Mouse (Mus musculus): Measurements from ENCODE around the gene Twistnb.

Twistnb gene

DNA sequence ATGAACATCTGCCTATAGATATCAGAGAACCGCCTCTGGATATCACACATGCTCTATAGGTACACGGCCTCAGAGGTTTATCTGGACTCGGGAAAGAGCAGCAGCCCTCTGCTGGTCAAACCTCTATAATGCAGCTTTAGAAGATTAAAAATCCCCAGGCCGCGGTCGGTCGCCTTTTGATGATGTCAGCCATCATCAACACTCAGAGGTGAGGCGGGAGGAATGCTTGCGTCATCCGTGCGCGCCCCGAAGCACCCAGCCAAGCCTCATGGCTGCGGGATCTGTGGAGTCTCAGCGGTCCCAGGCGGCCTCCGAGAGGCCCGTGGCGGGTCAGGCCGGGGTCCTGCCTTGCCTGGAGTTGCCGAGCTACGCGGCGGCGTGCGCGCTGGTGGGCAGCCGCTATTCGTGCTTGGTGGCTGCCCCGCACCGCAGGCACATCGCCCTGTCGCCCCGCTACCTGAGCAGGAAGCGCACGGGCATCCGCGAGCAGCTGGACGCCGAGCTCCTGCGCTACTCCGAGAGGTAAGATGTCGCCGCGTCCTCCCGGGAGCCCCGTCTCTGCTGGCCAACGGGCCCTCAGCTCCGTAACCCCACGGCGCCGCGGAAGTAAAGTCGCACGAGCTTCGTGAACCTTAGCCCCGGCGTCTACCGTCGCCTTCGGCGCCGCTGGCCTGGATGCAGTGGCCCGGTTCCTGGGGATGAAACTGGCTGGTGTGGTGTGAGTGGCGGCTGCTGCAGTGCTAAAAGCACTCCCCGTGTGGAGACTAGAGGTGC lies at the start of gene Twistnb:
Gene Twistnb (plus strand): TSS at position 249 of the 774 bp plus-strand sequence.
- in situ Hi-C loops (cut with MboI, MseI), result no loop called here

DNA sequence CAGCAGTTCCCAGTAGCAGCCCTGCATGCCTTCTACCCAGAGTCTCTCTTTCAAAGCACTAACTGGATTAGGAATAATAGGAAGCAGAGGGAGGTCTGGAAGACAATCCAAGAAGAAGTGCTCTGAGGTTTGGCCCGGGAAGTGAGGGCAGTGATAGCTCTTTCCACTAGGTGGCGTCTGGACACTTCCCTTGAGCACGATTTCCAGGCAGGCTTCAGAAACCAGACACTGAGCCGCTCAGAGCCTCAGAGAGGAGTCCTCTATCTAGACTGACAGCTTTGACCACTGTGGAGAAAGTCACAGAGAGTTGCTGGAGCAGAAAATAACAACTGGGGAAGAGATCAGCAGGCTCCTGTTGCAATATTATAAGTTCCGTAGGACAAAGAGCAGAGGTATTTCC lies 40.6 kb upstream of the Twistnb start:
- in situ Hi-C loops (cut with MboI, MseI), result loop anchor here (5.0 kb wide), 1 partner anchor 33 kb away; no protein-coding TSS in a partner anchor

DNA sequence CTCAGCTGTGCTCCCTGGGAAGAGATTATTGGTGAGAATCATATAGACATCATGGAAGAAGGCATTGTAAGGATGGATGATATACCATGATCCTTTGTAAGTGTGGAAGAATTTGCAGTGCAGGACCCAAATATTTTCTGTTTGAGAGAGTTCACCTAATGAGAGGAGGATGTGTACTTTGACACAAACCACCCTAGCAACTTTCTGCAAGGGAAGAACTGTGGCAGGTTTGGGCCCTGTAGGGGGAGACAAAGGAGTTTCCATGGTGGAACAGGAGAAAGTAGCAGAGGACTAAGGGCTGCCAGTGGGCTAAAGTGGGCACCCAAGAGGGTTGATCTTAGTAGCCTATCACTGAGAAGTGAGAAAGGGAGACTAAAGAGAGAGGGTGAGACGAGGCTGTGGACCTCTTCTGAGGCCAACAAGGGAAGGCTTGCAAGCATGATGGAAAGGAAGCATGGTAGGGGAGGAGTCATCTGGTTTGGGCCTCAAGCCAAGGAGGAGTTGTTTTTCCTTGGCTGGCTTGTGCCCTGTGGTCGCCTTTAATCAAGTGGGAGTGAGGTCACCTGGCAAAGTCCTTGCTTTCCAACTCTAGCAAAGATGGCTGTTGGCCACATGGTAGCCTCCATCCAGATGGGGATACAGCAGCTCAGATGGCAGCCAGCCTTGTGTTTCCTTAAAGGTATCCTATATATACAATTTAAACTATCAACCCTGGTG lies 38.4 kb upstream of the Twistnb start:
- in situ Hi-C loops (cut with MboI, MseI), result no loop called here

DNA sequence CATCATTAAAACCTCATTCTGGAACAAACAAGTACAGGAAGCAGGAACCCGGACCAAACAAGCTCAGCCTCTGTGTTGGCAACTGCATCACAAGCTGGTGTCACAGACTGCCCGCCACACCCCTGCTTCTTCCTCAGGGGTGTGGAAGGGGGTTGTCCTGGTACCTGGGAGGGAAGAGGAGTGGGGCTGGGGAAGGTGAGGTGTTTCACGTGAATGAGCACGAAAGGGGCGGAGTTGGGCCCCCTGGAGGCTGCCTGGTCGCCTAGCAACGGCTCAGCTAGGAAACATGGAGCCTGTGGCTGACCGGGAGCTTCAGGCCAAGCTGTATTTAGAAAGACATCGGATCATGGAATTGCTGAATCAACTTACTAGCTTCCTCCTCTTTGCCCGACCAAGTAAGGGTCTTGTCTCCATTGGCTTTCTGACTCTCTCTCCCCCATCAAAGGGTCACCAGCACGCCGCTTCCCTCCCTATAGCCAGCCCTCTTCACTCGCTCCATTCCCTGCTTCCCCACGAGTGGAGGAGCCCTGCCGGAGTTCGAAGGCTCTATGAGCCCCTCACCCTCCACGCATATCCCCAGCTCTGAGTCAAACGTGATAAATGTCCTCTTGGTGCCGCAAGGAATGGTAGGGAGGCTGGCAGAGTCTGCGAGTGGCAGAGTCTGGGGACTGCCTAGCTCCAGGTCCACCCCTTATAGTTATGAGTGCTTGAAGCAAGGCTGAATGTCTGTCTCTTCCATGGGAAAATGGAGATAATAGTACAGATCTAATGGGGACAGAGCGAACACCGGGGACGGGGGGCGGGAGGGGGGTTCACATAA lies 34.4 kb upstream of the Twistnb start, which contains the start of gene Efcab10:
Gene Efcab10 (plus strand): TSS at position 51 of the 820 bp plus-strand sequence.
- in situ Hi-C loops (cut with MboI, MseI), result no loop called here

DNA sequence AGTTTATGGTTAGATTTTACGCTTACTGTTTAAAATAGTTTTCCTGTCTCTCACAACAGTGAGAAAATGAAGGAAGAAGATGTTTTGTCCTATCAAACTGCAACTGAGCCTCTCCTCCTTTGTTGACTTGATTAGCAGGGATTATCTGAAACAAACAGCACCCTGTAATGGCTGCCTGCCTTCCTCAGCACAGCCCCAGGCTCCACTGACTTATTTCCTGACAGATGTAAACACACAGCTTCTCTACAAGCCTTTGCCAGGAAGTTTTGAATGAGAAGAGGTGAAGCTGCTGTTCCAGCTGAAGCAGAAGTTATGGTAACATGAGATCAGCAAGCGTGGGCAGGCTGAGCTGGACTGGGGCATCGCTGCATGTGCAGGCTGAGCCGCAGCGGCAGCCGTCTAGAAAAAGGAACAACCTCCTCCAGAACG lies 26.2 kb upstream of the Twistnb start:
- in situ Hi-C loops (cut with MboI, MseI), result loop anchor here (10.0 kb wide), 1 partner anchor 422 kb away; no protein-coding TSS in a partner anchor

DNA sequence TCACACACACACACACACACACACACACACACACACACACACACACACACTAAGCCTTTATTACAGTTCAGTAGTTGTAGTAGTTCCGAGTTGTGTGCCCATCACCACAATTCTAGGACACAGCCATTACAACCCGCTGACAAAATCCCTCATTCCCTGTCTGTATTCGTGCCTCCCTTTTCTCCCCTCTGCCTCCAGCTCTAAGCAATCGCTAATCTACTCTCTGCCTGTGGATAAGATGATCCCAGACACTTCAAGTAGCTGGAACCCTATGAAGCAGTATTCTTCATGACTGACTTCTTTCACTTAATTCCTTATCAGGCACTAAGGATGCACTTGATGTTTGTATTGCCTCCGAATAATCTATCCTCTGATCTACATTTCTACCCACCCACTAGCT lies 24.4 kb upstream of the Twistnb start:
- in situ Hi-C loops (cut with MboI, MseI), result loop anchor here (10.0 kb wide), 1 partner anchor 420 kb away; no protein-coding TSS in a partner anchor

DNA sequence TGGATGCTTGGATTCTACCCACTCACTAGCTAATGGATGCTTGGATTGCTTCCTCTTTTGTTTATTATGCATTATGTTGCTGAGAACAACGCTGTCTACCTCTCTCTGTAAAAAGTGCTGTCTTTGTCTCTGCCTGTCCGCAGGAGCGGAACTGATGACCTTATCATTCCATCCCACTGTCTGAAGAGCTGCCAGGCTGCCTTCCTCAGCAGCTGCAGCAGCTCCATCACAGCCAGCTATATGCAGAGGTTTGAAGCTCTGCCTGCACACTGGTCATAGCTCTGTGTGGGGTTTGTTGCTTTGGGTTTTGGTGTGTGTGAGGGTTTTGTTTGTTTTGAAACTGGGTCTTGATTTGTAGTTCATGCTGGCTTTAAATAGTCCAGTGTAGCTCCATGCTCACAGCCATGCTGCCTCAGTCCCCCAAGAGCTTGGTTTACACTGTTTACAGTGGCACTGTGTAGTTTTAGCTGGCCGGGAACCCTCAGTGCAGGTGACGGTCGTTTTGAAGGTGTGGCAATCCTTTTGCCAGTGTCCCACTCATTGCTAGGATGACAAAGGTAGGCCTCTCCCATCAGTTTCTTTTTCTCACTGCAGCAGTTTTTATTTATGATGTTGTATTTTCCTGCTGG lies 23.9 kb upstream of the Twistnb start:
- in situ Hi-C loops (cut with MboI, MseI), result loop anchor here (10.0 kb wide), 1 partner anchor 419 kb away; no protein-coding TSS in a partner anchor

DNA sequence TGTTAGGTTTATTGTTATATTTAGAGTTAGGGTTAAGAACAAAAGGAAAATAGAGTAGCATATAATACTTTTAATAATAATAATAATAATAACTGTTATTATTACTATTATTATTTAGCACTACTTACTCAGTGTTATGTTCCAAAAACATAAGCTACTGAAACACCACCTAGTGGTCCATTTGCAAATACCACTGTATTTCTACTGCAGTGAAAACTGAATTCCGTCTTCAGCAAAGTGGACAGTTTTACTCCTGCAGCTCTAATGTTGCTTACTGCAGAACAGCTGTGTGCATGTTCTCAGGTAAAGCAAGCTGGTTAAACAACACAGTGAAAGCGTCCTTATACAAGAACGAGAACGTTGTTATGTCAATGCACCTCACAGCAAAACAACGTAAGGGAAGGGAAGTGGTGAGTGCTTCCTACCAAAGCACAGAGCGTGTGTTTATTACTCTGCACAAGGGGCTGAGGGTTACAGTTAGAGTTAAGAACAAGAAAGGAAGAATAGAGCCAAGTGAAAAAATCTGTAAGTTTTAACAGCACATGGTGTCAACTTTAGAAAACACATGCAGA lies 17.8 kb upstream of the Twistnb start:
- in situ Hi-C loops (cut with MboI, MseI), result no loop called here

DNA sequence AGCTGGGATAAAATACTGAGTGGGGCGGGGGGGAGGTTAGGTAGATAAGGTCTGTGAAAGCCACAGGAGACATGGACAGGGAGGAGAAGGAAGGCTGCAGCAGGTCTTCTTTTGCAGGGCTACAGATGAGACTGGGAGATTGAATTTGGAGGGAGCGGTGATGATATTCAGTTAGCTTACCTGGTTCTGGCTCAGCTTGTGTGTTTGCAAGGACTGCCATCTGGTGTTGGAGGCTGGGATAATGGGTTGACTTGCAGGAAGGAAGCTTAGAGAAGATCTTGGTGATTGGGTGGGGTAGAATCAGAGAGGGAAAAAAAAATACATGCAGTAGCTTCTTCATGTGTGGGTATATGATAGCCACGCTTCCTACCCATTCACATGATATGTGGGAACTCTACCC lies 5.1 kb upstream of the Twistnb start:
- in situ Hi-C loops (cut with MboI, MseI), result loop anchor here (5.0 kb wide), 1 partner anchor 37 kb away; no protein-coding TSS in a partner anchor

DNA sequence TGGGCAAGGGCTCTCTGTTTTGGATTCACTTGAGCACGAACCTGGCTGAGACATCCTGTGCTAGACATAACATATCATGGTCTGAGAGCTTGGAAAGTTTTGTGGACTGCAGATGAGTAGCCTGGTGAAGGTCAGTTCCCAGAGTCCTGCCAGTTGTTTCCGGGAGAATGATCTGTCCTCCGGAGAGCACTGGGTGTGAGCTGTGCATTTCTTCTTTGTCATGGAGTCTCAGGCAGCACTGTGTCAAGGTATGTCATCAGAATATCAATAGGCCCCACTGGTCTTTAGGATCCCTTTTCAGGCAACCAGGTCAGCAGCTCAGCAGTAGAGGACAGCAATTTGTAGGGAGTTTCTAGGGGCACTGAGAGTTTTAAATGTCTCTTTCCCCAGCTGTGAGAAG lies 2.1 kb upstream of the Twistnb start:
- in situ Hi-C loops (cut with MboI, MseI), result no loop called here

DNA sequence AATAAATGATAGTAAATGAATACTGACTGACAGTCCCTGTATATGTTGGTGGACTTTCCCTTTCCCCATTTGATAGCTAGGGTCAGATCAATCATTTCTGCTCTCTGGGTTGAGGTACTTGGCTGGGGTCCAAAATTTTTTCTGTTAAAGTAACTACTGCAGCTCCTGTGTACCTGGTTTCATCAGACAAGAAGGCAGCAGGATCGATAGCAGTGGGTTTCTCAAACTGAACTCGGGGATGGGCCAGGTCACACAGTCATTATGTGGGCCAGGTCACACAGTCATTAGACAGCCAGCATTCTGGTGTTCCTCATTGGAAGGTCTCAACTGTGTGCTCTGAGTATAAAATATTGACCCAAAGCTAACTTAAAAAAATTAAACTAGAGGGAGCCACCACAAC lies 1.7 kb upstream of the Twistnb start:
- in situ Hi-C loops (cut with MboI, MseI), result no loop called here

DNA sequence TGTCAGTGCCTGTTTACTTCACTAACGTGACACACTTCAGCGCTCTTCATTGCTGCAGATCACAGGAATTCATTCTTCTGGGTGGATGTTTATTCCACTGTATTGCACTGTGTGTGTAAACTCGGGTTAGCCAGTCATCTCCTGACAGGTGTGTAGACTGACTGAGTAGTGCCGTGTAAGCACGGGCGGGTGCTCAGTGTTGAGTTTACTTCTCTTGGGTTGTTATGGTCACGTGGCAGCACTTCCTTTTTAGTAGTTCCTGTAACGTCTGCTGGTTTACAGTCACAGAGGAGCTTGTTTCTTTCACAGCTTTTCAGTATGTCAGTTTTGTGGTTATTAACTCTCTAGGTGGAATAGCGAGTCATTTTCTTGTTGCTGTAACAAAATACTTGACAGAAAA lies 4.4 kb downstream of the Twistnb start:
- in situ Hi-C loops (cut with MboI, MseI), result no loop called here

DNA sequence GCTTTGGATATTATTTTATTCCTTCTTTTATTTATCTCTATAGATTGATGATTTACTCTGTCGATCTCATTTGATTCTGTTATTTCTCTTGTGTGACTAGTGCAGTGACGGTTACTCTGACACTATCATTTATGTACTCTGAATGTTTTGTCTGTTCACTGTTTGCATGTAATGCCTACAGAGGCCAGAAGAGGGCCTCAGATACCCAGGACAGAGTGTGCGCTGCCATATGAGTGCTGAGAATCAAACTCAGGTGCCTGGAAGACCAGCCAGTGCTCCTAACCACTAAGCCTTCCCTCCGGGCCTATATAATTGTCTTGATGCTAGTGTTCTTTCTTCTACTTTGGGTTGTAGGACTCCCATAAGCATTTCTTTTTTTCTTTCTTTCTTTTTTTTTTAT lies 5.3 kb downstream of the Twistnb start:
- in situ Hi-C loops (cut with MboI, MseI), result no loop called here

DNA sequence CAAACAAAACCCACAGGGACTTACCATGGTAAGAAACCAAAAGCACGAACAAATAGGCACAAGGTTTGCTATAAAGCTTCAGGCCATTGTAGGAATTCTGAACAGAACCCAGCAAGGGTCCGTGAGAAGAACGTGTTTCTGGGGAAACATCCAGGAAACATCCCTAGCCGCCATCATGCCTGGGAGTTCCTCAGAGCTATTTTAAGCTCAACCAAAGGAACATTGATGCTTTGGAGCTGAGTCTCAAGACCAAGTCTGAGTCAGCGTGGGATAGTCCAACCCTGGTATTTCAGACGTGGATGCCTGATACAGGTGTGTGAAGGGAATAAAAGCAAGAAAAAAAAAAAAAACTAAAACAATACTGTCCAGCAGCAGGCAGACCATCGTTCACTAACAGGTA lies 26.0 kb downstream of the Twistnb start:
- in situ Hi-C loops (cut with MboI, MseI), result no loop called here

DNA sequence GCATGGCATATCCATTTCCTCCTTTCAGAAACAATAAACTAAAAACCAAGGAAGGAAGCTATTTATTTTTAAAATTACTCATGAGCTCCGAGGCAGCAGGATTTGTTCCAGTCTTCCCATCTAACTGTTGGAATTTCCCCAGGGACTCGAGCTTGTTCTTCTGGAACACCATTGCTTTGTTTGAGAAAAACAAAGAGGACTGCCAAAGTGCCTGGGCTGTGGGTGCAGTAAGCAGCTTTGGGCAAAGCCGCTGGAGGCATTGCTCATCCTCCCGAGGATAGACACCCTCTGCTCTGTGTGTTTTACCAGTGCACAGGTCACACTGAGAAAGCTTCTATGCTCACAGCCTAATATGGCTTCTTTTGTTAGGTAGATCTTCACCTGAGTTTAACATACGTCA lies 26.8 kb downstream of the Twistnb start:
- in situ Hi-C loops (cut with MboI, MseI), result no loop called here

DNA sequence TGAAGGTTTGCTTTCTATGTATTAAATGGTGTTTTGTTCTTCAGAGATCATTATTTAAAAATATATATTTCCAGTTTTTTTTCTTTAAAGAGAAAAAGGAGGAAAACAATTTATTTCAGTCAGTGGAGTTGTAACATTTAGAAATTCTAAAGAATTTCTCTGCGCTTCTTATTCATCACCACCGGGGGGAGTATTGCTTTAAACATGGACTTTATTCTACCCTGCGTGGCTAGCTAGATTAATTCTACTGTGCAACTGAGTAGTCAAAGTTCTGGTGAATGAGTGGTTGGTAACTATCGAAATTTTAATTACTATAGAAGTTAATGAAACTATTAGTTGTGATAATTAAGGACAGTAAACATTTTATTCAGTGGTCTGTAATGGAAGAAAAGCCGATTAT lies 51.5 kb downstream of the Twistnb start:
- in situ Hi-C loops (cut with MboI, MseI), result no loop called here

DNA sequence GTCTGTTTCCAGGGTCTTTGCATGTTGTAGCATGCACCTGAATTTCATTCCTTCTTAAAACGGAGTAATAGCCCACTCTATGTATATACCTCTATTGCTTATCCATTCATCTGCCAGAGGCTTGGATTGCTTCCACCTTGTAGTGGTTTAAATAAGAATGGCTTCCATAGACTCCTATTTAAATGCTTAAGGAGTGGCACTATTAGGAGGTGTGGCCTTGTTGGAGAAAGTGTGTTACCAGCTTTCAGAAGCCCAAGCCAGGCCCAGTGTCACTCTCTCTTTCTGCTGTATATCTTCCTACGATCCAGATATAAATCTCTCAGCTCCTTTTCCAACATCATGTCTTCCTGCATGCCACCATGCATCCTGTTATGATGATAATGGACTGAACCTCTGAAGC lies 53.5 kb downstream of the Twistnb start:
- in situ Hi-C loops (cut with MboI, MseI), result no loop called here
